Mouse (Mus musculus): Measurements from ENCODE around the gene Eif4g3. TPM values are rescaled to one million over a fixed set of nuclear protein-coding genes. Genes with fewer than 3 reads are reported as not detected.

Gene Eif4g3
- polyA plus RNA-seq, 1 experiment from 2014 or later: 35.2 TPM

DNA sequence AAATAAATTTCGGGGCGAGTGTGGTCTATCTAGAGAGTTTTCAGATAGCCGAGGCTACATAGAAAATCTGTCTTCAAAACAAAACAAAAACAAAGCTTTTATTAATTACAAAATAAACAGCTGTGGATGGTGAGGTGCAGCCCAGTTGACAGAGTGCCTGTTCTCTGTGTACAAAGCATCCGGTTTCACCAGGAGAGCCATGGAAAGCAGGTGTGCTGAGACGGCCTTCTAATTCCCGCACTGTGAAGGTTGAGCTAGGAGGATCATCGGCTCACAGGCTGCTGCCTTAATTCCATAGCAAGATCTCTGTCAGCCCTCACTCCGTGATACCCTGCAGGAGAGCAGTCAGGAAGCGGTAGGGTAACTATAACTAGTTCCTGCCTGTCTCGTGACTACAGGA is 109.0 kb downstream of the Eif4g3 start:
- no peak overlapping the region for H3K4me2 ChIP-seq (ENCODE audit: low read depth, low read length)
- H3K4me1 ChIP-seq (ENCODE audit: control insufficient read depth, insufficient read depth, low read length): no peaks in the 10 kb centered on the region
- no peaks in the 10 kb centered on the region for H3K27me3 ChIP-seq (ENCODE audit: control insufficient read depth, insufficient read depth, low read length)
- no peak overlapping the region for H3K4me3 ChIP-seq (ENCODE audit: low read depth, low read length)
- no peak overlapping the region for H3K9ac ChIP-seq (replicated peaks; ENCODE audit: low read length)
- H3K27ac ChIP-seq (replicated peaks; ENCODE audit: low read depth, low read length): no peak overlapping the region
- ATAC-seq (replicated peaks; ENCODE audit: insufficient number of reproducible peaks, low FRiP score, low TSS enrichment, low read depth): no peak
- peaks cover 8% of the 10 kb centered on the region for H3K36me3 ChIP-seq (replicated peaks; ENCODE audit: control insufficient read depth, insufficient read depth, low read depth, low read length)
- WGBS: 86% methylated on average over 10 of the region's 10 CpGs
- H3K9me3 ChIP-seq (replicated peaks; ENCODE audit: control insufficient read depth, low read length): no peaks in the 10 kb centered on the region
- DNase-seq (ENCODE audit: low spot score): no peak

DNA sequence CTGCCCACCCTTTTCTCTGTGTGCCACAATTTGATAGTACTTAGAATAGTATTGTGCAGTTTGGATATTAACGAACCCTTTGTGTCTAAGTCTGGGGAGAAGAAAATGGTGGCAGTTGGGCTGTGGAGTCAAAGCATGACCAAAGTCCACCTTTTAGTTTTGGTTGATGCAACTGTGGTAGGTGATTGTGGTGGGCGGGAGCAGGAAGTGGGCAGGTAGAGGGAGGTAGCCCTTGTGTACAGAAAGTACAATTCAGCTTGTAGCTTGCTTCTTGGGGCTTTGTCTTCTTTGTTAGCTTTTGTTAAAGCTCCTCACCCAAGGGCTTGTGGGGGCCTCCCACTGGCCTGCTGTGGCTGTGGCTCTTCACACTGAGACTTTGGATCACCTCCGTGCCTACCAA is 109.6 kb downstream of the Eif4g3 start:
- peaks cover 8% of the 10 kb centered on the region for H3K36me3 ChIP-seq (replicated peaks; ENCODE audit: control insufficient read depth, insufficient read depth, low read depth, low read length)
- H3K27ac ChIP-seq (replicated peaks; ENCODE audit: low read depth, low read length): no peak overlapping the region
- 90% methylated on average over 3 of the region's 3 CpGs for WGBS
- DNase-seq (ENCODE audit: low spot score) (no peak), ATAC-seq (replicated peaks; ENCODE audit: insufficient number of reproducible peaks, low FRiP score, low TSS enrichment, low read depth) (no peak)
- H3K27me3 ChIP-seq (ENCODE audit: control insufficient read depth, insufficient read depth, low read length): no peaks in the 10 kb centered on the region
- no peaks in the 10 kb centered on the region for H3K4me1 ChIP-seq (ENCODE audit: control insufficient read depth, insufficient read depth, low read length)
- no peak overlapping the region for H3K4me2 ChIP-seq (ENCODE audit: low read depth, low read length)
- no peaks in the 10 kb centered on the region for H3K9me3 ChIP-seq (replicated peaks; ENCODE audit: control insufficient read depth, low read length)
- no peak overlapping the region for H3K4me3 ChIP-seq (ENCODE audit: low read depth, low read length)
- no peak overlapping the region for H3K9ac ChIP-seq (replicated peaks; ENCODE audit: low read length)

- Histone ChIP-seq H3K36me3 (replicated peaks; ENCODE audit: control insufficient read depth, insufficient read depth, low read depth, low read length) (peaks cover 15% of the 10 kb centered on the region), H3K4me3 (ENCODE audit: low read depth, low read length) (no peak overlapping the region), H3K9me3 (replicated peaks; ENCODE audit: control insufficient read depth, low read length) (no peaks in the 10 kb centered on the region), H3K4me2 (ENCODE audit: low read depth, low read length) (no peak overlapping the region), H3K27ac (replicated peaks; ENCODE audit: low read depth, low read length) (no peak overlapping the region), H3K4me1 (ENCODE audit: control insufficient read depth, insufficient read depth, low read length) (no peaks in the 10 kb centered on the region), H3K27me3 (ENCODE audit: control insufficient read depth, insufficient read depth, low read length) (no peaks in the 10 kb centered on the region), H3K9ac (replicated peaks; ENCODE audit: low read length) (no peak overlapping the region)
- DNase-seq (ENCODE audit: low spot score): no peak
- no peak for ATAC-seq (replicated peaks; ENCODE audit: insufficient number of reproducible peaks, low FRiP score, low TSS enrichment, low read depth)
- 85% methylated on average over 3 of the region's 3 CpGs for WGBS
These were observed 112.1 kb downstream of the Eif4g3 start for GRCm38 (mm10) chr4:138104967-138105366.

GRCm38 (mm10) chr4:138107441-138108409 is 114.9 kb downstream of the Eif4g3 start:
- DNase-seq (ENCODE audit: low spot score) (peak; percentile 80), ATAC-seq (replicated peaks; ENCODE audit: insufficient number of reproducible peaks, low FRiP score, low TSS enrichment, low read depth) (no peak)
- H3K4me1 ChIP-seq (ENCODE audit: control insufficient read depth, insufficient read depth, low read length): no peaks in the 10 kb centered on the region
- H3K27ac ChIP-seq (replicated peaks; ENCODE audit: low read depth, low read length): no peak overlapping the region
- 88% methylated on average over 7 of the region's 7 CpGs for WGBS
- no peak overlapping the region for H3K9ac ChIP-seq (replicated peaks; ENCODE audit: low read length)
- H3K4me2 ChIP-seq (ENCODE audit: low read depth, low read length): no peak overlapping the region
- H3K36me3 ChIP-seq (replicated peaks; ENCODE audit: control insufficient read depth, insufficient read depth, low read depth, low read length): peaks cover 15% of the 10 kb centered on the region
- H3K27me3 ChIP-seq (ENCODE audit: control insufficient read depth, insufficient read depth, low read length): no peaks in the 10 kb centered on the region
- H3K9me3 ChIP-seq (replicated peaks; ENCODE audit: control insufficient read depth, low read length): no peaks in the 10 kb centered on the region
- no peak overlapping the region for H3K4me3 ChIP-seq (ENCODE audit: low read depth, low read length)

DNA sequence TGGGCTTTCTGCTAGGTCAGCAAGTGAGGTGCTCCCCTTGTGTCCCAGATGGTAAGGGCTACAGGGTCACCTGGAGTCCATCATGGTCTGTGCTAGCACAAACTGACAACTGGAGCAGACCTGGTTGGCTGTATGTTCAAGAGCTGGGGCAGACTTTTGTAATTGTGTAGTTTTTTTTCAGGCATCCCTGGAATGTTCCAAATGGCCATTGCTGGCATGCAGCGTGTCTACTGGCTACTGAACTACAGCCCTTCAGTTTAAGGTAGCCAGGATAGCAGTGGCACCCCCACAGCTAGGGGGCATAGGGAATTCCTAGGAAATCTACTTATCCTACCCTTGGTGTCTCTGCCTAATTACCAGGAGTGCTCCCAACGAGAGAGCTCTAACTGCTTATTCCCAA is 115.7 kb downstream of the Eif4g3 start:
- no peak overlapping the region for H3K4me2 ChIP-seq (ENCODE audit: low read depth, low read length)
- H3K36me3 ChIP-seq (replicated peaks; ENCODE audit: control insufficient read depth, insufficient read depth, low read depth, low read length): peaks cover 15% of the 10 kb centered on the region
- H3K9ac ChIP-seq (replicated peaks; ENCODE audit: low read length): no peak overlapping the region
- DNase-seq (ENCODE audit: low spot score) (no peak), ATAC-seq (replicated peaks; ENCODE audit: insufficient number of reproducible peaks, low FRiP score, low TSS enrichment, low read depth) (no peak)
- no peaks in the 10 kb centered on the region for H3K9me3 ChIP-seq (replicated peaks; ENCODE audit: control insufficient read depth, low read length)
- no peak overlapping the region for H3K4me3 ChIP-seq (ENCODE audit: low read depth, low read length)
- no peak overlapping the region for H3K27ac ChIP-seq (replicated peaks; ENCODE audit: low read depth, low read length)
- no peaks in the 10 kb centered on the region for H3K27me3 ChIP-seq (ENCODE audit: control insufficient read depth, insufficient read depth, low read length)
- no peaks in the 10 kb centered on the region for H3K4me1 ChIP-seq (ENCODE audit: control insufficient read depth, insufficient read depth, low read length)
- 67% methylated on average over 2 of the region's 2 CpGs for WGBS

DNA sequence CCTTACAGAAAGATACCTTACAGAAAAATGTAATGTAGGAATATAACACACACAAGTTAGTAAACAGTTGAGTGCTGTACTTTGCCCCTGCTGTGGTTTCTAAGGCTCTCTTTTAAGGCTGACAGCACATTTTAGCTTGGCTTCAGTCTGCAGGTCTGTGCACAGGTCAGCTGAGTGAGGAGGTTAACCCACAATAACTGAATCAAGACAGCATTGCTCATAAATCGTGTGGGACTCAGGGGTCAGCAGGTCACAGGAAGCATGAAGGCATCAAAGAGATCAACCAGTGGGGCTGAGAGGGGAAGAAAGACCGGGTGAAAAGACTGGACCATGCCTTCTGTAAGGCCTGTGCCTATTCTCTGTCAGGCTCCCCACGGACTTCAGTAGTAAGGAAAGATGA is 116.5 kb downstream of the Eif4g3 start:
- H3K4me1 ChIP-seq (ENCODE audit: control insufficient read depth, insufficient read depth, low read length): no peaks in the 10 kb centered on the region
- DNase-seq (ENCODE audit: low spot score): no peak

DNA sequence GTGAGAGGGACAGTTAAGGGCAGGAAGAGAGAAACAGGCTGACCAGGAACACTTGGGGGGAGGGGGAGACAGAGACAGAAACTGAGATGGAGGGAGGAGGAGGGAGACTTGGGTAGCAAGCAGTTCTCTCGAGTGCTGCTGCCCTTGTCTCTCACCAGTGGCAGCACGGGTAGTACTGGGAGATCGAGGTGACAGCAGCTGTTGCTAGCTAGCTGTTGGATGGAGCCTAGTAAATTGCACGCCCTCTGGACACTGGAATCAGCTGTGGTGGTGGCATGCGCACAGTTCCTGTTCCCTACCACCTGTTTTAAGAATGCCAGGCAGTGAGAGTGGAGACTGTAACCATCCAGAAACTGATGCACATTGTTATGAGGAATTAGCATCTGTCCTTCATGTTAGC is 119.0 kb downstream of the Eif4g3 start:
- no peak overlapping the region for H3K4me3 ChIP-seq (ENCODE audit: low read depth, low read length)
- no peaks in the 10 kb centered on the region for H3K4me1 ChIP-seq (ENCODE audit: control insufficient read depth, insufficient read depth, low read length)
- DNase-seq (ENCODE audit: low spot score) (no peak), ATAC-seq (replicated peaks; ENCODE audit: insufficient number of reproducible peaks, low FRiP score, low TSS enrichment, low read depth) (no peak)
- no peaks in the 10 kb centered on the region for H3K9me3 ChIP-seq (replicated peaks; ENCODE audit: control insufficient read depth, low read length)
- no peak overlapping the region for H3K4me2 ChIP-seq (ENCODE audit: low read depth, low read length)
- WGBS: 80% methylated on average over 5 of the region's 5 CpGs
- H3K36me3 ChIP-seq (replicated peaks; ENCODE audit: control insufficient read depth, insufficient read depth, low read depth, low read length): peaks cover 7% of the 10 kb centered on the region
- H3K9ac ChIP-seq (replicated peaks; ENCODE audit: low read length): no peak overlapping the region
- H3K27ac ChIP-seq (replicated peaks; ENCODE audit: low read depth, low read length): no peak overlapping the region
- H3K27me3 ChIP-seq (ENCODE audit: control insufficient read depth, insufficient read depth, low read length): no peaks in the 10 kb centered on the region

More for the DNA sequence above, 116.5 kb downstream of the Eif4g3 start:
- ATAC-seq (replicated peaks; ENCODE audit: insufficient number of reproducible peaks, low FRiP score, low TSS enrichment, low read depth): no peak
- H3K27me3 ChIP-seq (ENCODE audit: control insufficient read depth, insufficient read depth, low read length): no peaks in the 10 kb centered on the region
- H3K9me3 ChIP-seq (replicated peaks; ENCODE audit: control insufficient read depth, low read length): no peaks in the 10 kb centered on the region
- no peak overlapping the region for H3K4me3 ChIP-seq (ENCODE audit: low read depth, low read length)
- 52% methylated on average over 3 of the region's 3 CpGs for WGBS
- no peak overlapping the region for H3K9ac ChIP-seq (replicated peaks; ENCODE audit: low read length)
- H3K4me2 ChIP-seq (ENCODE audit: low read depth, low read length): no peak overlapping the region
- H3K36me3 ChIP-seq (replicated peaks; ENCODE audit: control insufficient read depth, insufficient read depth, low read depth, low read length): peaks cover 15% of the 10 kb centered on the region
- no peak overlapping the region for H3K27ac ChIP-seq (replicated peaks; ENCODE audit: low read depth, low read length)

- H3K4me2 ChIP-seq (ENCODE audit: low read depth, low read length): no peak overlapping the region
- no peaks in the 10 kb centered on the region for H3K27me3 ChIP-seq (ENCODE audit: control insufficient read depth, insufficient read depth, low read length)
- no peaks in the 10 kb centered on the region for H3K9me3 ChIP-seq (replicated peaks; ENCODE audit: control insufficient read depth, low read length)
- no peaks in the 10 kb centered on the region; the same call in 1 of the 2 replicates for H3K36me3 ChIP-seq (replicated peaks; ENCODE audit: control insufficient read depth, insufficient read depth, low read depth, low read length)
- H3K27ac ChIP-seq (replicated peaks; ENCODE audit: low read depth, low read length): no peak overlapping the region
- H3K4me3 ChIP-seq (ENCODE audit: low read depth, low read length): no peak overlapping the region
- H3K9ac ChIP-seq (replicated peaks; ENCODE audit: low read length): no peak overlapping the region
- no peaks in the 10 kb centered on the region for H3K4me1 ChIP-seq (ENCODE audit: control insufficient read depth, insufficient read depth, low read length)
- WGBS: 76% methylated on average over 10 of the region's 10 CpGs
- DNase-seq (ENCODE audit: low spot score): peak; percentile 15
- no peak for ATAC-seq (replicated peaks; ENCODE audit: insufficient number of reproducible peaks, low FRiP score, low TSS enrichment, low read depth)
These were observed 126.9 kb downstream of the Eif4g3 start for GRCm38 (mm10) chr4:138119740-138120139.
